In genomic region chr9:50693631-50694030, GRCm38 (mm10) we compare ENCODE assay signal across 8 mouse cellular contexts. TPM values are rescaled to one million over a fixed set of nuclear protein-coding genes. Genes with fewer than 3 reads are reported as not detected.
DNase-seq lines count a peak whose midpoint lies in the region; ATAC-seq lines count a peak whose summit lies in the region.

No protein-coding gene starts in this region.

- H3K4me2 ChIP-seq in embryonic facial prominence, embryonic 14.5 days (ENCODE audit: low read depth, low read length): no peak overlapping the region

- H3K36me3 ChIP-seq in embryonic facial prominence, embryonic 14.5 days (ENCODE audit: control insufficient read depth, insufficient read depth, low read length): peaks cover 20% of the 10 kb centered on the region

- peaks cover 10% of the 10 kb centered on the region; the same call in 1 of the 2 replicates for H3K4me1 ChIP-seq in embryonic facial prominence, embryonic 14.5 days (ENCODE audit: control insufficient read depth, insufficient read depth, low read length)

- H3K4me3 ChIP-seq in embryonic facial prominence, embryonic 14.5 days (ENCODE audit: low read depth, low read length): no peak overlapping the region

- 0 out of 2 replicates have a peak, but pooled peaks cover 4% of the 10 kb centered on the region for H3K27me3 ChIP-seq in embryonic facial prominence, embryonic 14.5 days (replicated peaks; ENCODE audit: control insufficient read depth, insufficient read depth, low read length)

- DNase-seq in adrenal gland, postnatal 10 days: peak; percentile 47
- no peak for DNase-seq in adrenal gland, adult (ENCODE audit: inconsistent age in 2 of 2, low spot score in 1 of 2)
- peak; percentile 49 for DNase-seq in right cerebral cortex, adult 18-20 months
- no peak for DNase-seq in right cerebral cortex, postnatal 36 days (ENCODE audit: low spot score in 2 of 2)
- peak; percentile 64 for DNase-seq in embryonic facial prominence, embryonic 14.5 days (ENCODE audit: low spot score)
- peak; percentile 83 for DNase-seq in kidney, postnatal 10 days
- peak; percentile 66 for DNase-seq in lung, postnatal 10 days
- DNase-seq in thymus, adult 18-20 months: peak; percentile 22 to 24

- H3K9me3 ChIP-seq in embryonic facial prominence, embryonic 14.5 days (ENCODE audit: control insufficient read depth, low read length): no peaks in the 10 kb centered on the region

- ATAC-seq in embryonic facial prominence, embryonic 14.5 days (ENCODE audit: low read depth): 0 out of 2 replicates have a peak, but pooled peaks have one; percentile 37

- WGBS in embryonic facial prominence, embryonic 14.5 days: 27% methylated on average over 10 of the region's 10 CpGs

- no peak overlapping the region for H3K9ac ChIP-seq in embryonic facial prominence, embryonic 14.5 days (ENCODE audit: low read depth, low read length)

- no peak overlapping the region for H3K27ac ChIP-seq in embryonic facial prominence, embryonic 14.5 days (replicated peaks; ENCODE audit: low read depth, low read length)

RNA-seq across cellular contexts. Expression of gene Dlat, which starts 34.1 kb away (rescaled TPM):
- 100 to 1,000 TPM; 310 to 317 TPM for total RNA-seq in adrenal gland, postnatal 10 days (2021)
- 60.1 and 65.9 TPM in 2 replicates for polyA plus RNA-seq in embryonic facial prominence, embryonic 14.5 days (2014; fragmentation: Nextera tagmentation; extraction: Ambion mirVana)

RNA-seq across cellular contexts. Expression of gene Dixdc1, which starts 45.7 kb away (rescaled TPM):
- total RNA-seq in adrenal gland, postnatal 10 days (2021): 10 to 100 TPM in 1 of 2 experiments, 1 to 10 TPM in 1; 7.8 to 10.1 TPM
- 14.0 and 16.9 TPM in 2 replicates for polyA plus RNA-seq in embryonic facial prominence, embryonic 14.5 days (2014; fragmentation: Nextera tagmentation; extraction: Ambion mirVana)

RNA-seq across cellular contexts. Expression of gene 2310030G06Rik, which starts 52.7 kb away (rescaled TPM):
- 1 to 10 TPM; 6.5 to 7.1 TPM for total RNA-seq in adrenal gland, postnatal 10 days (2021)
- polyA plus RNA-seq in embryonic facial prominence, embryonic 14.5 days (2014; fragmentation: Nextera tagmentation; extraction: Ambion mirVana): 4.0 and 6.8 TPM in 2 replicates

RNA-seq across cellular contexts. Expression of gene Cryab, which starts 57.5 kb away (rescaled TPM):
- 100 to 1,000 TPM in 1 of 2 experiments, 10 to 100 TPM in 1; 55.3 to 197 TPM for total RNA-seq in adrenal gland, postnatal 10 days (2021)
- 218 and 275 TPM in 2 replicates for polyA plus RNA-seq in embryonic facial prominence, embryonic 14.5 days (2014; fragmentation: Nextera tagmentation; extraction: Ambion mirVana)

RNA-seq across cellular contexts. Expression of gene Hspb2, which starts 58.5 kb away (rescaled TPM):
- 10 to 100 TPM in 1 of 2 experiments, 1 to 10 TPM in 1; 5.1 to 13.5 TPM for total RNA-seq in adrenal gland, postnatal 10 days (2021)
- polyA plus RNA-seq in embryonic facial prominence, embryonic 14.5 days (2014; fragmentation: Nextera tagmentation; extraction: Ambion mirVana): 112 and 136 TPM in 2 replicates

Comparison
In these comparisons a context has a peak if more than half of its experiments do, and no peak if none do; other contexts are left out.
1. DNase-seq: peak in adrenal gland, postnatal 10 days (single experiment), right cerebral cortex, adult 18-20 months (single experiment), embryonic facial prominence, embryonic 14.5 days (single experiment), kidney, postnatal 10 days (single experiment), lung, postnatal 10 days (single experiment) and thymus, adult 18-20 months (2 of 2); none in adrenal gland, adult (0 of 2) and right cerebral cortex, postnatal 36 days (0 of 2).